Mouse (Mus musculus) olfactory bulb, adult 2 months (tissue): Measurements from ENCODE around the gene Ppm1l. TPM values are rescaled to one million over a fixed set of nuclear protein-coding genes. Genes with fewer than 3 reads are reported as not detected.

ENCODE experiments used
- H3K27ac ChIP-seq: fragments of 200-500 bp; 2 replicates; pipeline ENCODE4 v1.5.1; 2012; ENCODE audit warnings: low read depth, low read length; ENCODE audit not compliant: insufficient read depth
- H3K4me1 ChIP-seq: fragments of 200-500 bp; 2 replicates; pipeline ENCODE4 v1.6.1; 2012; ENCODE audit warnings: low read length; ENCODE audit not compliant: control insufficient read depth, insufficient read depth
- H3K4me3 ChIP-seq: fragments of 200-500 bp; 2 replicates; pipeline ENCODE4 v1.5.1; 2012; ENCODE audit warnings: mild to moderate bottlenecking, low read depth, low read length, moderate library complexity; ENCODE audit not compliant: insufficient read depth
- CTCF ChIP-seq: fragments of 200-500 bp; IDR thresholded peaks from 2 replicates; pipeline ENCODE4 v1.5.1; 2012; ENCODE audit warnings: low read depth, mild to moderate bottlenecking, low read length, moderate library complexity; ENCODE audit not compliant: insufficient read depth
- POLR2A ChIP-seq: fragments of 200-500 bp; IDR thresholded peaks from 2 replicates; pipeline ENCODE4 v1.6.1; 2012; ENCODE audit warnings: mild to moderate bottlenecking, low read depth, low read length, moderate library complexity; ENCODE audit not compliant: insufficient read depth
- WGBS: fragments of 180-500 bp; shearing (Covaris S2); methylation state at CpG from one replicate; pipeline ENCODE4 v1.1.7; 2018; 5-methylcytosine and 5-hydroxymethylcytosine counted together
- polyA plus RNA-seq: library from polyadenylated mRNA; stranded (reverse); fragments of >200 nt; gene quantifications from 2 replicates; pipeline ENCODE4 v1.2.4, GENCODE M21; 2012; ENCODE audit warnings: low replicate concordance; ENCODE audit not compliant: missing spikeins, insufficient read depth, insufficient read length

Ppm1l gene
- polyA plus RNA-seq, 1 experiment: not detected

DNA sequence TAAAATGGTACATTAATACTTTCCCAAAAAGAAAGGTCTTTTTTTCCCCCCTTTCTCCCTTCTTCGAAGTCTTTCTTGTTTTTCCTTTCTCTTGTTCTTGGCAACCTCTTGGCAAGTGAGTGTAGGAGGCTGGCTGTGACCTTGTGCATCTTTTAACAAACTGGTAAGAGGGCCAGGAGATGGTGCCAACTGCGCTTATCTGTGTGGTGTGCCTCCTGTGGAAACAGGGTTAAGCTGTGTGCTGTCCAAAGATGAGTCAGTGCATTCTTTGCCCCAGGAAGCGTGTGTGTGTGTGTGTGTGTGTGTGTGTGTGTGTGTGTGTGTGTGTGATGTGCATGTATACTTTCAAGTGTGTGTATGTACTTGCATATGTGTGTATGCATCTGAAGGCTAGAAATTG lies 7.3 kb downstream of the Ppm1l start:
- Histone ChIP-seq H3K4me3 (no peak overlapping the region), H3K4me1 (peaks cover 11% of the 10 kb centered on the region; the same call in 1 of the 2 replicates), H3K27ac (no peak overlapping the region)
- TF ChIP-seq CTCF (no peak), POLR2A (no peak)
- 42% methylated on average over 3 of the region's 3 CpGs for WGBS

DNA sequence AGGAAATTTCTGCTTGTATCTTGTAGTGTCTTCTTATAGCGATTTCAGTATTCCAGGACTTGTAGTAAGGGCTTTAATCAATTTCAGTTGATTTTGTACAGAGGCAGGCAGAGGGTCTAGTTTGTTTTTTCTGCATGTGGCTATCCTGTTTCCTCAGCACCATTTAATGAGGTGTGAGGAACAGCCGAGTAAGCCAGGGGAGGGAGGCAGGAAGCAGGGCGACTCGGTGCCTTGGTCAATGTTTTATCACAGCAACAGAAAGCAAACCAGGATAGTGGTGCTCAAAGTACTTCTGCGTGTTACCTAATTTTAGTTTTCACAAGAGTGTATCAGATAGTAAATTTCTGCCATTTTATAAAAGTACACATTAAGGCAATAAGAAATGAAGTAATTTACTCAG lies 13.2 kb downstream of the Ppm1l start:
- H3K4me1 ChIP-seq: peaks cover 2% of the 10 kb centered on the region; the same call in 1 of the 2 replicates
- no peak for TF ChIP-seq CTCF
- no peak overlapping the region for H3K27ac ChIP-seq
- WGBS: 70% methylated on average over 5 of the region's 5 CpGs
- no peak overlapping the region for H3K4me3 ChIP-seq

DNA sequence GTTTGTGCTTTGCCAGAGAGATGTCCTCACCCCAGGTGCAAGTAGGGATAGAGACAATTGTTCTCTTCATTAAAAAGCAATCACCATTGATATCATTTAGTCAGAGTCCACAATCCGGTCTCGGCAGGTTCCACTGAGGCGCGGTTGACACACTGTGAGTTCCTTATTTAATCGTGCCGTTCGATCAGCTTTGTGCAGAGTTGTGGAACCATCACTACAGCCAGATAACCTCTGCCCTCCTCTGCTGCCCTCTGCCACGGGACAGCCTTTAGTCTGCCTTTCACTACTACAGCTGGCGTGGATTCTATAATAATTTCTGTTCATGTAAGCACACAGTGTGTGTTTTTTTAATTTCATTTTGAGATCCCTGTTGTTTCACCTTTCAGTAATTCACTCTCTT lies 17.2 kb downstream of the Ppm1l start:
- WGBS: 71% methylated on average over 9 of the region's 9 CpGs
- Histone ChIP-seq H3K4me1 (peaks cover 7% of the 10 kb centered on the region; the same call in 1 of the 2 replicates), H3K27ac (no peak overlapping the region), H3K4me3 (no peak overlapping the region)
- TF ChIP-seq CTCF (no peak), POLR2A (no peak)

DNA sequence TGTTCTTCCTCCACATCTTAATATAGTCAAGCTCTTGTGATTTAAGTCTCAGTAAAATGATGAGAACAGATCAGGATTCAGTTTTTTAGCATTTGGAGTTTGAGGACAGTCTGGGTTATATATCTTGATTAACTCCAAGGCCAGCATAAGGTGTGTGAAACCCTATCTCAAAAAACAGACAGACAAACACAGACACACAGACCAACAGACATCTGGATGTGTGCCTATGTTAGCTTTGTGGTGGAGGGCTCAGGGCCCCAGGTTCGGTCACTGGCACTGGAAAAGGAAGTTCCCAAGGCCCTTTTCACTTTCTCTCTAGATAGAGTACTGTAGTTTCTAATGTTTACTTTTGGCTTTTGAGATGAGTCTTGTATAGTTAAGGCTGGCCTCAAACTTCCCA lies 23.8 kb downstream of the Ppm1l start:
- no peak for TF ChIP-seq CTCF
- Histone ChIP-seq H3K4me3 (no peak overlapping the region), H3K4me1 (0 out of 2 replicates have a peak, but pooled peaks cover 7% of the 10 kb centered on the region), H3K27ac (no peak overlapping the region)
- 88% methylated on average over 1 of the region's 1 CpGs for WGBS

DNA sequence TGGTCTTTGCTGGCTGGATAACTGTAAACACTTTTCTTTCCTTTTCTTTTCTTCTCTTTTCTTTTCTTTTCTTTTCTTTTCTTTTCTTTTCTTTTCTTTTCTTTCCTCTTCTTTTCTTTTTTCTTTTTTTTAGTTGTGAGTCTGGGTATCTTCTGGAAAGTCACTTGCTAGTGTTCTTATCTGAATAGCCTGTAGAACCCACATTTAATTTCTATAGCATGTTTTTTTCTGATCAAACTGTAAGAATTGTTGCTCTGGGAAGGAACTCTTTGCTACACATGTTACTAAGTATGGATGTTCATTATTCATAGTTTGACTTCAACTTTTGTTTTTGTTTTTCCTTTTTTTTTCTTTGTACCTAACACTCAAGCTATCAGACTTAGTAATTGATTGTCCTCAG lies 24.3 kb downstream of the Ppm1l start:
- Histone ChIP-seq H3K4me1 (0 out of 2 replicates have a peak, but pooled peaks cover 7% of the 10 kb centered on the region), H3K27ac (no peak overlapping the region), H3K4me3 (no peak overlapping the region)
- TF ChIP-seq CTCF (no peak), POLR2A (no peak)

DNA sequence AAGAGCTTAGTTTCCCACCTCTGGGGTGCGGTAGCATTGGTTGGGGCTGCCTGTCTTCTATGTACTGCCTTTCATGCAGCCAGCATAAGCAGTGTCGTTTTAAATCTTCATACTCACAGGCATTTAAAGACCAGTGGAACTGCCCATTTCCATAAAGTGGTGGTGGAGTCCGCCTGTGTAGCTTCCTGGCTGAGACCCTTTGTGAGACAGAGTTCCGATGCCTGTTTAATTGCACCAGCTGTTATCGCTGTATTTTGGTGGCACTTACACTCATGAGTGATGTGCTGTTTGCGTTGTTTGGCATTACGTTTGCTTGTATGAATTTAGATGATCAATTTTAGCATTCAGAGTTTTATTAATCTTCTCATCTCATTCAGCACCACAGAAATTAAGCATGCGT lies 24.9 kb downstream of the Ppm1l start:
- TF ChIP-seq CTCF (no peak), POLR2A (no peak)
- Histone ChIP-seq H3K27ac (no peak overlapping the region), H3K4me1 (0 out of 2 replicates have a peak, but pooled peaks cover 4% of the 10 kb centered on the region), H3K4me3 (no peak overlapping the region)
- 57% methylated on average over 8 of the region's 8 CpGs for WGBS

DNA sequence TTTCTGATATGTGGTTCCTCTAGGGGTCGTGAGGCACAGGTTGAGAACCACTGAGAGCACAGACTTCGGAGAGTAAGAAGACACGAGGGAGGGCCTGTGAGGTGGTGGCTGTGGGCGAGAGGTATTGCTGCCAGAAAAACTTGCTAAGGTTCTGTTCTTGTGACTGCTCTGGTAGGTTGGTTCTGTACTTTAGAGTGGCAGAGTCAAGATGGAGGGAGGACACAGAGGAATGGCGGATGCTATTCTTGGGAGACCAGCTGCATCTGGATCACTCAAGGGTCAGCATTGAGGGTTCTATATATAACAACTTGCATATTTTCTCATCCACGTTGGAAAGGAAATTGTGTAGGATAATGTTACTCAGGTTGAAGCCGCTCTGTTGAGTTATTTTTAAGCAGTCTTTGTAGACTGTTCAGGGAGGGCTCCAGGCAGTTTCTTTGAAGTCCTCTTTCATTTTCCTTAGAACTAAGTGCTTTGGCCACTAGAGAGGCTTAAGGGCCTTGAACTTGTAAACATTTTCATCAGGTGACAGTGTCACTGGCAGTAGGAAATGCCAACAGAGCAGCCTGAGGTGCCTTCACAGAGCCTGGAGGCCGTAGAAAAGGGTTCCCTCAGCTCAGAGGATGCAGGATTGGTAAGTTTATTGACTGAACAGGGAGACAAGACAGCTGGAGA lies 25.7 kb downstream of the Ppm1l start:
- Histone ChIP-seq H3K4me1 (0 out of 2 replicates have a peak, but pooled peaks cover 2% of the 10 kb centered on the region), H3K27ac (no peak overlapping the region), H3K4me3 (no peak overlapping the region)
- TF ChIP-seq CTCF (no peak), POLR2A (no peak)
- 68% methylated on average over 8 of the region's 8 CpGs for WGBS

DNA sequence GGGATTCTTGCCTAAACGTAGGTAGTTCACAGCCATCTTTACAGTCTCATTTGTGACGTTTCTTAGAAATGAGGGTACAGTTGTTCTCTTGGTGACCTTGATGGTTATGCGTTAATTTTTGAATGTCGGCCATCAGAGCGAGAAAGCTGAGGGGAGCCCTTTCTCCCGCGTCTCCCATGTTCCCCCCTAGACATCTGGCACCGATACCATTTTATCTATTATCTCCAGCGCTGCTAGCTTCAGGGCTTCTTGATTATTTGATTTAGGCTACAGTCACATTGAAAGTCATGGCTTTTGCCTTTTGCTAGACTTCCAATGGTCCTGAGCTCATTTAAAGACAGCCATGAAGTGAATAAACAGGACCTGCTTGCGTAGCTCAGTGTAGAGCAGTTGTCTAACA lies 26.5 kb downstream of the Ppm1l start:
- no peak for TF ChIP-seq CTCF

DNA sequence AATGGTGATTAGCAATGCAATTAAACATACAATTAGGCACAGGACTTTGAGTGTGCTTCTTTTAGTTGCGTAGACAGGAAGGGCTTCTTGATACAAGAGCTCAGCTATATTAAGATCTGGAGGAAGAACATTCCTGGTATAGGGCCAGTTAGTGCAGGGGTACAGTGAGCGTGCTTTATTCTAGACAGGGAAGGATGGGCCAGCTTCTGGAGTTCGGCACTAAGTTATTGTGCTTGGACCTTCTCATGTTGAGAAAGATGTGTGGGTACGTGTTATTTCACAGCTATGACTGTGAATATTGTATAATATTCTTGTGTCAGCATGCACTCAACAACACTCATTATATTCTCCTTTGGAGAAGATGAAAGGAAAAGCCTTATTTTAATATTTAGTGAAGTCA lies 29.9 kb downstream of the Ppm1l start:
- WGBS: 84% methylated on average over 4 of the region's 4 CpGs
- Histone ChIP-seq H3K27ac (no peak overlapping the region), H3K4me1 (peaks cover 5% of the 10 kb centered on the region; the same call in 1 of the 2 replicates), H3K4me3 (no peak overlapping the region)
- TF ChIP-seq POLR2A (no peak), CTCF (no peak)

More for the DNA sequence above, 26.5 kb downstream of the Ppm1l start:
- no peak overlapping the region for H3K4me3 ChIP-seq
- H3K4me1 ChIP-seq: peaks cover 3% of the 10 kb centered on the region; the same call in 1 of the 2 replicates
- no peak overlapping the region for H3K27ac ChIP-seq
- 77% methylated on average over 10 of the region's 10 CpGs for WGBS

DNA sequence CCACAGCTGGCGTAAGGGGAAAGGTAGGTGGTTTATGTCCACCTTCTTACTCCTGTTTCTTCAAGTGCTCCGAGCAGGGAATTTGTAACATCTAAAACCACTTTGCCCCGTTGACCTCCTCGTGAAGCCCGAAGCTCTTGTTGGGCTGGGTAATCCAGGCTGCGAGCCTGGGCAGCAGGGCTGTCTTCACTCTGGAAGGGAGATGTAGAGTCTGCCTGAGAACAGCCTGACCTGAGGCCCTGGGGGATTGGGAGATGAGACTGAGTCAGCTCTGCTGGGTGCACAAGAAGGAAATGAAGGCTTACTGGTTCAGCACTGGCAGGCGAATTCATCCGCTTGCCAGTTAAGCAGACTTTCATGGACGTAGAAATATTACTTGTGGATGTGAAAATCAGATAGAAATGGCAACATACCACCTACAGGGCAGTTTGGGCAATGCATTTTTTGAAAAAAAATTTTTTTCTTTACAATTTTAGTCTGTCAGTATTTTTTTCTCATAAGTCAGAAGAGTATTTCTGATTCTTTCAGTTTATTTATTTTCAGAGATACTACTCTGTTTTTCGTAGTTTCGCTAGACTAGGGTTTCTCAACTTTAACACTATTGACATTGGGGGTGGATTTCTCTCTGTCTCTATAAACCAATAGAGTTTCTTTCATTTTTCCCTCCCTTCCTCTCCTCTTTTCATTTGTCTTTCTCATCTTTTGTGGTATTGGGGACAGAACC lies 31.7 kb downstream of the Ppm1l start:
- 85% methylated on average over 11 of the region's 11 CpGs for WGBS
- H3K4me1 ChIP-seq: peaks cover 3% of the 10 kb centered on the region; the same call in 1 of the 2 replicates
- TF ChIP-seq POLR2A (no peak), CTCF (peak; percentile 31; the same call in 1 of the 2 replicates)
- H3K27ac ChIP-seq: no peak overlapping the region
- no peak overlapping the region for H3K4me3 ChIP-seq
